Mouse (Mus musculus): ENCODE results near the gene Vti1b. TPM values are rescaled to one million over a fixed set of nuclear protein-coding genes. Genes with fewer than 3 reads are reported as not detected.

Vti1b gene
- polyA plus RNA-seq, 2 experiments from 2014 or later: 38.2 to 61.7 TPM

DNA sequence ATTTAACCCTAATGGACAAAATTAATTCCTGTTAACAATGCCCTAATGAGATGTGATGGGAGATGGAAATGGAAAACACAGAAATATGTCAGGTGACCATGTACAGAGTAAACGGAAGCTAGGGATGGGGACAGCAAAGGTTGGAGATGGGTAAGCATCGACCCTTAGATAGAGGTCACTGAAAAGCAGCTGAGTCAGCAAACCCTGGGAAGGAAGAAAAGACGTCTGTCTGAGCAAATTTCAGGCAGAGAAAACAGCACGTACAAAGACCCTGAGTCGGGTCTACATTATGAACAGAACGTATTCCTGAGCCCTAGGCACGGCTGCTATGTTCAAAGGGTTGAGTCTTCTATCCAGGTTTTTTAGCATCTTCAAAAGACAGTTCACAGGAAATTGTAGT is 35.5 kb downstream of the Vti1b start:
- no peak for ATAC-seq

DNA sequence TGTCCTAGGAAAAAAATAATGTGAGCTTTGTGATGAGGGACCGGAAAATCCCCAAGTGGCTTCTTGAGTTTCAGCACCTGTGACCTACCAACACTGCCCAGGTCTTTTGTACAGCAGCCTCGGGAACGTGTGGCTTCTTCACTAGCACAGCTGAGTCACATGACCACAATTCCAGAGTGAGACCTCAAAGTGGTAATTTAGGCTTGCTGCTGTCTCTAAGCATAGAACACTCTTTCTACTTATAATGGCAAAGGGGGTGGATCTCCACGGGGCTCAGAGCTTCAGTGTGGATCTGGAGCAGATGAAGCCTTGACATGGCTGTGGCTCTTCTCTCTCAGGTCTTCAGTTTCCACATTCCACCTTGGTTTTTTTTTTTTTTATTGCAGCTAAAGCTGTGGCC is 37.4 kb downstream of the Vti1b start:
- no peak for ATAC-seq

DNA sequence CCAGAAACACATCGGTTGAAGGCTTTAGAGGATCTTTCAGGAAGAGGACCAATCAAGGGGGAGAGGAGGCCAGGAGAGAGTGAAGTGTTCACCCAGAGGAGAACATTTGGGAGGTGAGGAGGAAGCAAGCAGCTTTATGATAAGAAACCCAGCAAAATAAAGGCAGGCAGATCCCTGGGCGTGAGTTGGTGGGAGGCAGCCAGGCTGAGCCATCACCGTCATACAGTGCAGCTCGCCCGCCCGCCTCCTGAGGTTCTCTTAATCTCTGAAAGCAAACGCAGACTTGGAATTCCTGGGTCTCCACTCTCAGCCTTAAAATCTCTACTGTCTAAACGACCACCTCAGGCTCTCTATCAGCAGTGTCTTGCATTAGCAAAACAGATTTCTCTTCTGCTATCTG is 37.8 kb downstream of the Vti1b start:
- no peak for ATAC-seq

DNA sequence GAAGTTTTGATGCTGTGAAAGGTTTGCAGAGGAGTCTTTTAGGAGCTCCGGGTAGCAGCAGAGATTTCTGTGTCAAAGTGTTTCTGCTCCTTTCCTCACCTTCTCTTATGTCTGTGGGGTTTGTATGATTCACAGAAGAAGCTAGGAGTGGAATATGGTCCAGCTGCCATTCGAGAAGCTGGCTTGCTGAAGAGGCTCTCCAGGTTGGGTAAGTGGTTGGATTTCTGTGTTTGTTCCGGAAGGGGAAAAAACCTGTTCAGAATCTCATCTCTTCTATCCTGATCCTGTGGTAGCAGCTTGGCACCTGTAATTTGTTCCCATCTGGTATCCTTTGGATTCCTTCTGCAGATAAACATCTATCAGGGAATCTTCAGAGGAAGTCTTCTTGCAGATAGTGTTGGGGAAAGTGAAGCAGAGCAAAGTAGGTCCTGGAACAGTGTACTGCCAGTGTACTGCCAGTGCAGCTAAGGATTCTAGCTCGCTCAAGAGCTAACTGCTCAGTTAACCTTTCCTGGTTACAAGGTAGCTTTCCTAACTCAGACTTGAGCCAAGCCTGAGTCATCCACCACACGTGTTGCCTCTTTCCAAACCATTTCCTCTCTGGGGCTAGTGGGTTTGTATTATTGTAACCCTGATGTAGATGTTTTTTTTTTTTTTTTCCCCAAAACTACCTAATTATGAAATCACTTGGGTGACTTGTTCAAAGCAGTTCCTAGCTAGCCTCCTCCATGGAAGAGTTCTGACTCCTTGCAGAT is 40.6 kb downstream of the Vti1b start:
- no peak for ATAC-seq

DNA sequence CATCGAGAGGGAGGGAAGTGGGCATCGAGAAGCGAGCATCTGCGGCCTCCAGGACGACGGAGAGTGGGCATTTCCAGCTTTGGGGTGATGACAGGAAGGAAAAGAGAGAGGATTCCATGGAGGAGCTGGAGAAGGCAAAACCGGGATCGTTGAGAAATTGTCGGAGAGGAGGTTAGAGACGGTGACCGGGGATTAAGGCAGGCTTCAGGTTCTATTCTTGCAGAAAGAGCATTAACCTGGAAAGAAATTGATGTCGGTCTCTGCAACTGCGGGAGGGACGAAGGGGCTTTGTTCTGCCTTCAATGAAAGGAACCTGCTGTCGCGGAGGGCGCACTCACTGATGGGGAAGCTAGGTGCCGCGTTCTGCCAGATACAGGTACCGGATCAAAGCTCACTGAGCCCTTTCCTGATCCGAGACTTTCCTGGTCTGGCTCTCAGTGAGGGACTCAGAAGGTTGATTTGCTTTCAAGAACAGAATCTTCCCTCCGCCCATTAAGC is 41.2 kb downstream of the Vti1b start:
- peak; percentile 10 for ATAC-seq

DNA sequence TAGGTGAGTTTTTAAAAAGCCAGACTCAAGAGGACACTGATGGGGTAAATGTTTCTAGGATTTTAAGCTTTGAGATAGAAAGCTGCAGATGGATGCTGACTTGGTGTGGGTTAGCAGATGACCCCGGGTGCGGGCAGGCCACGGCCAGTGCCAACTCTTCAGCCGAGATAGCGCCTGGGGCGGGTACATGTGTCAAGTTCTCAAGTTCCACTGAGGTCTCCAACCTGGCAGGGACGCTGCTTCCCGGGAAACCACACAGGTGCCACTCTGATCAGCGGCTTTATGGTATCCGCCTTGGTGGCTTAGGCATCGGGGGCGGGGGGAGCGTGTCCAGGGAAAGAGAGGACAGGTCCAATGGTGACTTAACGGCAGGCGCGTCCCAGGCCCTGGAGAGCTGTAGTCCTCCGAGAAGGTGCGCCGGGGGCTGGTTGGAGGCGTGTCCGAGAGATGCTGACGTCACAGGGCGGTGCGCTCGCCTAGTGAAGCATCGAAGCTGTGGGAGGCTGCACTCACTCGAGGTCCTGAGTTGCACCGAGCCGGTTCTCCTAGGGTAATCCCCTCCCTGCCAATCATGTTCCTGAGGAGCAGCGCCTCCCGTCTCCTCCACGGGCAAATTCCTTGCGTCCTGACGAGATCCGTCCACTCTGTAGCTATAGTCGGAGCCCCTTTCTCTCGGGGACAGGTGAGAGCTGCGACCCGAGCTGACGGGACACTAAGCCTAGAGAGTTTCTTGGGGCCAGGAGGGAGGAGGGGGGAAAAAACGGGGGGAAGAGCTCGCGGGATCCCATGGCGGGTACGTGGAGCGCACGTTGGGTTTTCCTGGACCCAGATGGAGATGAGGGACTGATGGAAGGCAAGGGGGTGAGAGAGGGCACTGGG is 41.9 kb downstream of the Vti1b start, which contains the start of gene Arg2:
Arg2 (plus strand) TSS at position 479 of the 879 bp plus-strand sequence.
- peak; percentile 96 for ATAC-seq

DNA sequence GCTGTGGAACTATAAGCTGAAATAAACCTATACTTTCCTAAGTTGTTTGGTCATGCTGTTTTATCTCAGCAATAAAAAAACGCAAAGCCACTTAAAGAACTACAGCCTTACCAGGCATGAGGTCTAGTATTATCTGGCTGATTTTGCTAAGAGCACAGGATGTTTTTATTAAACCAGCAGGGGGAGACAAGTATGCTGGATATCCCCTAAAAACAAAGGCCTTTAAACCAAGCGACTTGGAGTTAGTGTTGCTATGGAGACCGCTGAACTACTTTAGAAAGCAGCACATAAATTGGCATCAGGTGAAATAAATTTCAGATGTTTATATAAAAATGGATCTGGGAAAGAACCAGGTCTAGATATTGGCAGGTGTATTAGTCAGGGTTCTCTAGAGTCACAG is 49.6 kb downstream of the Vti1b start:
- ATAC-seq: no peak

DNA sequence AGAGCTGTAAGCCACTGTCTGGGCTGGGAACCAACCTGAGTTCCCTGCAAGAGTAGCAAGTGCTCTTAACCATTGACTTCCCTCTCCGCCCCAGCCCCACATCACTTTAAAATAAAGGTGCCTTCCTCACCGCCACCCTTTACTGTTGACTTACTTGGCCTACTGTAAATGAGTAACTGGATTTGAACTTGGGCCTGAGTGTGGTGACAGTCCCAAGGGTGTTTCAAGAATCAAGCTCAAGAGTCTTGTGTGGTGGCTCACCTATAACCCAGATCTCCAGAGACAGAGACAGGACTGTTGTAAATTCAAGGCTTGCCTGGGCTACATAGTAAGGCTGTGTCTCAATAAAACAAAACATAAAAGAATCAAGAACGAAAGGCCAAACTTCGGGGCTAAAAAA is 53.5 kb downstream of the Vti1b start:
- ATAC-seq: no peak

Other genes starting within 250 kb of the Vti1b start
- 10 to 100 TPM; 27.1 to 30.5 TPM for gene Tmem229b, start 165.0 kb downstream of the Vti1b start, polyA plus RNA-seq (2017; shearing (Covaris generic))
- under 1 TPM; 0.13 TPM for gene Plekhh1, start 143.5 kb downstream of the Vti1b start, polyA plus RNA-seq (2017; shearing (Covaris generic))
- 10 to 100 TPM; 27.6 to 29.9 TPM for gene Pigh, start 83.0 kb downstream of the Vti1b start, polyA plus RNA-seq (2017; shearing (Covaris generic))
- under 1 TPM in 1 of 2 experiments, not detected in 1; 0.48 TPM for gene Arg2, start 41.9 kb downstream of the Vti1b start, polyA plus RNA-seq (2017; shearing (Covaris generic))
- gene Rdh11, start 19.6 kb upstream of the Vti1b start, polyA plus RNA-seq (2017; shearing (Covaris generic)): 10 to 100 TPM; 13.2 to 17.5 TPM
- gene Rdh12, start 36.2 kb upstream of the Vti1b start, polyA plus RNA-seq (2017; shearing (Covaris generic)): 10 to 100 TPM; 11.2 to 20.6 TPM
- gene Zfyve26, start 123.6 kb upstream of the Vti1b start, polyA plus RNA-seq (2017; shearing (Covaris generic)): 10 to 100 TPM; 16.4 to 23.8 TPM
- gene Rad51b, start 124.6 kb upstream of the Vti1b start, polyA plus RNA-seq (2017; shearing (Covaris generic)): 1 to 10 TPM; 1.9 to 2.8 TPM

All from activated CD4-positive, CD25-positive, alpha-beta regulatory T cell, adult 4 months (primary cell).